Mouse (Mus musculus): ENCODE measurements around the gene Arhgap21.

The Arhgap21 gene

GRCm38 (mm10) chr2:20968441-20969200 is at the start of gene Arhgap21:
TSS of gene Arhgap21 (minus strand) at chr2:20968881.
- DNase-seq, result peak; percentile 48

- DNase-seq, result no peak
Measured at GRCm38 (mm10) chr2:21016589-21016988, 47.9 kb upstream of the Arhgap21 start.

- DNase-seq, result no peak
Measured at GRCm38 (mm10) chr2:21010806-21011397, 42.2 kb upstream of the Arhgap21 start.

GRCm38 (mm10) chr2:21010219-21010618 is 41.5 kb upstream of the Arhgap21 start:
- no peak for DNase-seq

- no peak for DNase-seq
Measured at GRCm38 (mm10) chr2:21009258-21010140, 40.8 kb upstream of the Arhgap21 start.

GRCm38 (mm10) chr2:21002538-21002937 is 33.9 kb upstream of the Arhgap21 start:
- DNase-seq, result no peak

- no peak for DNase-seq
Measured at GRCm38 (mm10) chr2:21001156-21001555, 32.5 kb upstream of the Arhgap21 start.

- no peak for DNase-seq
Measured at GRCm38 (mm10) chr2:20995547-20995946, 26.9 kb upstream of the Arhgap21 start.

GRCm38 (mm10) chr2:20991508-20991907 is 22.8 kb upstream of the Arhgap21 start:
- DNase-seq, result no peak

GRCm38 (mm10) chr2:20990907-20991306 is 22.2 kb upstream of the Arhgap21 start:
- DNase-seq, result no peak

GRCm38 (mm10) chr2:20990056-20990455 is 21.4 kb upstream of the Arhgap21 start:
- no peak for DNase-seq

- DNase-seq, result no peak
Measured at GRCm38 (mm10) chr2:20987822-20988221, 19.1 kb upstream of the Arhgap21 start.

- DNase-seq, result no peak
Measured at GRCm38 (mm10) chr2:20978726-20979125, 10.0 kb upstream of the Arhgap21 start.

GRCm38 (mm10) chr2:20977051-20977450 is 8.4 kb upstream of the Arhgap21 start:
- no peak for DNase-seq

GRCm38 (mm10) chr2:20973513-20973912 is 4.8 kb upstream of the Arhgap21 start:
- DNase-seq, result no peak

- no peak for DNase-seq
Measured at GRCm38 (mm10) chr2:20972180-20972579, 3.5 kb upstream of the Arhgap21 start.

- DNase-seq, result no peak
Measured at GRCm38 (mm10) chr2:20971628-20972027, 2.9 kb upstream of the Arhgap21 start.

- DNase-seq, result peak; percentile 89
Measured at GRCm38 (mm10) chr2:20969201-20970200, 820 bp upstream of the Arhgap21 start.

GRCm38 (mm10) chr2:20967646-20968351 is 882 bp downstream of the Arhgap21 start:
- peak; percentile 33 for DNase-seq

GRCm38 (mm10) chr2:20967101-20967645 is 1.5 kb downstream of the Arhgap21 start:
- no peak for DNase-seq

All from thymus, postnatal 25 days (tissue).